Mouse (Mus musculus): Measurements from ENCODE around the gene Snrnp200.
A peak's percentile ranks its signal among the peaks of the same experiment; 100 is the strongest.
"Not testable (repeated sequence)": the region's sequence is repeated elsewhere in the genome, so short reads cannot be mapped to it uniquely, and the experiment has no call there.

The Snrnp200 gene

GRCm38 (mm10) chr2:127252787-127253186 lies 44.6 kb downstream of the Snrnp200 start:
- no peak for DNase-seq (ENCODE audit: low read depth, low spot score)

DNA sequence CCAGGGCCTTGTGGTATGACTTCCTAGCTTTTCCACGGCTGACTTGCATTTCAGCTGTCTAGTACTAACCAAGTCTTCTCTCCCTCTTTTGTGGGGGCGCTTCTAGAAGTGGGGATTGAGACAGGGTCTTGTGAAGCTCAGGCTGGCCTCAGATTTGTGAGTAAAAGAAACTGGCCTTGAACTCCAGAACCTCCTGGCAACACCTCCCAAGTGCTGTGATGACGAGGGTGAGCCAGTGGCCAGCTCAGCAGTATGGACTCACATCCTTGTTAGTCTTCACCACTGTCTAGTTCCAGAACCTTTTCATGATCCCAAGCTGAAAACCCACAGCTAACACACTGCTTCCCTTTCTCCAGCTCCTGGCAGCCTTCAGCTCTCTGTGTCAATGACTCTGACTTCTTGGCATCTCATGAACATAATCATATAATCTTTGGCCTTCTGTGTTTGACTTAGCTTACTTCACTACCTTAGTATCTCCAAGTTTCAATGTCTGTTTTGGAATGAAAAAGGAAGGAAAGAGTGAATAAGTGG lies 46.5 kb downstream of the Snrnp200 start:
- no peak for DNase-seq (ENCODE audit: low read depth, low spot score)

- no peak for DNase-seq (ENCODE audit: low read depth, low spot score)
Measured at GRCm38 (mm10) chr2:127255294-127255693, 47.1 kb downstream of the Snrnp200 start.

DNA sequence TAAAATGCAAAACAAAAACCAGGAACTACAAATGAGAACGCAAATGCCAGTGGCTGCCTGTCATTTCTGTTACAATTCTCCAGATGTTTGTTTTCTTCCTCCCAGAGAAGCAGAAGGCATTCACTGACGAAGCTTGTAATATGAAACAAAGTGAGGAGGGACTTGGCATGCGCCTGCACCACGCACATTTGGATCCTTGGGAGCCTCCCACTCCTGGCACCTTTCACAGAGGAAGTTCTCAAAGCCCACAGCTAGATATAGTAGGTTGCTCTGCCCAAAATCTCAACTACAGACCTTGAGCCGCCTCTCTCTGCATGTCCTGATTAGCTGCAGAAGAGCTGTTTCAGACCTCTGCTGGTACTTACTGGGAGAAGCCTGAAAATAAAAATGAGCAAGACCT lies 51.2 kb downstream of the Snrnp200 start:
- no peak for DNase-seq (ENCODE audit: low read depth, low spot score)

DNA sequence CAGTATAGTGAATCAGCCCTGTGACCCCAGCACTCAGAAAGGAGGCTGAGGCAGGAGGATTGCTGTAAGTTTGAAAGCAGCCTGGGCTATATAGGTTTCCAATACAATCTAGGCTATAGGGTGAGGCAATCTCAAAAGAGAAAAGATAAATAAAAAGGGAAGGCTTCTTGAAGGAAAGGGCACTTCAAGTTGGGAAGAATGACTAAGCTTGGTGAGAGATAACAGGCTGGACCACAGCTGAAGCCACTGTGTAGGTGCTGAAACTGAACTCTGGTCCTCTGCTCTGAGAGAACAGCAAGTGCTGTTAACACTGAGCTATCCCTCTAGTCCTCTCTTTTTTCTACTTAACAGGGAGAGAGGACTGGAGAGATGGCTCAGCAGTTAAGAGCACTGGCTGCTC lies 54.3 kb downstream of the Snrnp200 start:
- DNase-seq (ENCODE audit: low read depth, low spot score) = no peak

GRCm38 (mm10) chr2:127267854-127268253 lies 59.7 kb downstream of the Snrnp200 start:
- no peak for DNase-seq (ENCODE audit: low read depth, low spot score)

DNA sequence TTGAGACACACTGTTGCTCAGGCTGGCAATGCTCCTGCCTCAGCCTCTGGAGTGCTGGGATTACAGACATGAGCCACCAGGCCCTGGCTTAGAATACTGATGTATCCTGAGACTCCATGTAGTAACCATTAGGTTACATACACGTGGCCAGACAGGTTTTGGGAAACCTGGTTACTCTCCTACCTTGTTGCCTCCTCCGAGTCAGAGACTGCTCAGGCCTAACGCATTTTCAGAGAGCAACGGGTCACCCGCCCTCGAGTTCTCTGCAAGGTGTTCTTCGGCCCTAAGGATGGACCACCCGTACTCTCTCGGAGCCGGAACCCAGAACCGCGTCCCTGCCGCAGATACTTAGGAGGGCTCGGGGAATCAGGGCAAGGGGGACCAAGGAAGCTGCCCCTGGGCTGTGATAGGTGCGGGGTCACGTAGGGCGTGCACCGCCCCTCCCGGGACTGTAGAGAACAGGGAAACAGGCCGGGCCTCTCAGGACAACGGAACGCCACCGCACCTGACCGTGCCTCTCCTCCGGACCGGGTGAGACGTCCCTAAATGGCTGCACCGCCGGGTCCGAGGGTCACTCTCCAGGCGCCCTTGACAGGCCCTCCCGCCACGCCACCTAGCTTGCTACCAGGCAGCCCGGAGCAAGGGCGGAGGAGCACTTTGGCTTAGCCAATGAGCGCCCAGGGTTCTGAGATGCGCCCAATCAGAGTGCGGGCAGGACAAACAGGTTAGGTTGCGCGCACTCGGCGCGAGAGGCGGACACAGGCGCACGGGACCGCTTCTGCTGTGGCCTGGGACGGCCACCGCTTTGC lies 61.5 kb downstream of the Snrnp200 start, which contains the start of gene Stard7:
TSS of gene Stard7 (plus strand) at position 728 of the 809 bp plus-strand sequence.
- DNase-seq (ENCODE audit: low read depth, low spot score) = peak; percentile 98

DNA sequence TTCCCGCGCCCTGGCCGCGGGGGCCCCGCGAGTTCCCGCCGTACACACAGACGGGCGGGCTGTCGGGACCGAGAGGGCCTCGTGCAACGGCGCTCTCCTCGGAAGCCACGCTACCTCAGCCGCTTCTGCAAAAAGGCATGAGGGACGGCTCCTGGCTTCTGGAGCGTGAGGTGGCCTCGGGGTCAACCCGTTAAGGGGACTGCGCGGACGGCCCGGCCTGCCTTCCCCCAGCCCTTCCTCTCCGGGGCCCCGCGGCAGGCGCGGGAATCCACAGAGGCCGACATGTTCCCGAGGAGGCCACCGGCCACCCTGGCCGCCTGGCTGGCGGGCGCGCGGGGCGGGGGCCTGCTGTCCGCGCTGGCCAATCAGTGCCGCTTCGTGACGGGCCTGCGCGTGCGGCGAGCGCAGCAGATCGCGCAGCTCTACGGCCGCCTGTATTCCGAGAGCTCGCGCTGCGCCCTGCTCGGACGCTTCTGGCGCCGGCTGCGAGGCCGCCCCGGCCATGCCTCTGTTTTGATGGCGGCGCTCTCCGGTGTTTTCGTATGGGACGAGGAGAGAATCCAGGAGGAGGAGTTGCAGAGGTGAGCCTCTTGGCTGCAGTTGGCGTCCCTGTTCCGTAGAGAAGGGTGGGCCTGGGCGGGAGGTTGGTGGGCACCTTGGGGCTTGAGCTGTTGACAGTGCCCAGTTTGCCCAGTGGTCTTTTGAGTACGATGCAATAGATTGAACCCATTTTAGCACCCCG lies 62.3 kb downstream of the Snrnp200 start:
- DNase-seq (ENCODE audit: low read depth, low spot score) = peak; percentile 91

DNA sequence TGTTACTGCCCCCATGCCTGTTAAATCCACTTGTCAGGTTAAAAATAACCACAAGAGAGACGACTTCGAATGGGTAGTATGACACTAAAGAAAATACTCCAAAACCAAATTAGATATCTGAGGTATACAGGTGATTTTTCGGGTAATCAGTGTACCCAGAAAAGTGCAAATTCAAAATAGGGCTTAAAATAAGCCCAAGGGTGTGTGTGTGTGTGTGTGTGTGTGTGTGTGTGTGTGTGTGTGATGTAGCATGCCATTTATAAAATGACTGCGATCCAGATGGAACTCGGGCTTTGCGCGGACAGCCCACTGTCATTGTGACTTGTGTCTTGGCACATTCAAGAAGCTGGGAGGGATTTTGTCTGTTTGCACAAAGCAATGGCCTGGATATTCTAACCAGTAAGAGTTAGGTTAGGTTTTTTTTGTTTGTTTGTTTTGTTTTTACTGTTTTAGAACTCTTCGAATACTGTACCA lies 62.9 kb downstream of the Snrnp200 start:
- DNase-seq (ENCODE audit: low read depth, low spot score) = peak; percentile 67

GRCm38 (mm10) chr2:127272049-127272448 lies 63.9 kb downstream of the Snrnp200 start:
- DNase-seq (ENCODE audit: low read depth, low spot score) = not testable (repeated sequence)

- DNase-seq (ENCODE audit: low read depth, low spot score) = no peak
Measured at GRCm38 (mm10) chr2:127272806-127273205, 64.6 kb downstream of the Snrnp200 start.

DNA sequence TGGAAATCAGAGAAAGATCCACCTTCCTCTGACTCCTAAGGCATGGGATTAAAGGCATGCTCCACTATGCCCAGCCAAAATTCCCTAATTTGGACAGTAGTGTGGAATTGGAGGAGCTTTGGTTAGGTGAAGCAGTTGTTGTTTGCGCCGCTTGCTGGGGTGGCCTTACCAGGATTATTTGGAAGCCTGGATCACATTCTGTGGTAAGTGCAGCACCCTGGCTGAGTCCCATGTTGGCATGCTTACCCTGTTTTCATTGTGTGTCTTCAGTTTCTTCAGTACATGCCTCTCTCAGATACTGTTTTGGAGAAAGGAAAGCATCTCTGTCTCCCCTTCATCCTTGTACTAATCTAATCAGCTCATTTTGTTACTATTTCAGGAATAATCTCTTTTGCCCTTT lies 66.4 kb downstream of the Snrnp200 start:
- DNase-seq (ENCODE audit: low read depth, low spot score) = peak; percentile 55

GRCm38 (mm10) chr2:127275551-127276320 lies 67.5 kb downstream of the Snrnp200 start:
- DNase-seq (ENCODE audit: low read depth, low spot score) = no peak

DNA sequence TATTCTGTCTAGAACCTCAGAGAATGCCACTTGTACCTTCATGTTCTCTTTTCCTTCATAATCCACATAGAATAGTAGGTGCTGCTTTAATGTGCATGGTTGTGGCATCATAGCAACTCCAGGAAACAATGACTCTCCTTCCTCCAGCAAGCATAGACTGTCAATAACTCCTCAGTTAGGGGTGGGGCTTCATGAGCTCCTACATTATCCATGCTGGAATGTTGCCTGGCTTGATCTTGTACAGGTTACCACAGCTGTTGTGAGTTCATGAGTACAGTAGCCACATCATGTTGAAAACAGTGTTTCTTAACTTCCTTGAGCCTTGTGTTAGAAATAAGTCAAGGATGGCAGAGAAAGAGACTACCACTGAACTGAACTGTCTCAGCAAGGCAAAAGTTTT lies 70.0 kb downstream of the Snrnp200 start:
- no peak for DNase-seq (ENCODE audit: low read depth, low spot score)
